Mouse (Mus musculus): ENCODE measurements at regions not wholly inside any gene's neighbourhood (a gene's known extent, or its start where the extent isn't known, plus 50 kb on each side); places are given as distances from the start of the nearest gene placed in this dataset.

- H3K4me3 ChIP-seq (ENCODE audit: low read depth, low read length): no peak overlapping the region
- H3K9me3 ChIP-seq (ENCODE audit: control insufficient read depth, low read length): no peaks in the 10 kb centered on the region
- H3K27ac ChIP-seq (ENCODE audit: low read depth): no peak overlapping the region
- 62% methylated on average over 11 of the region's 11 CpGs for WGBS
- no peak overlapping the region for H3K9ac ChIP-seq (ENCODE audit: low read length)
- H3K36me3 ChIP-seq (ENCODE audit: control insufficient read depth, insufficient read depth, low read length): no peaks in the 10 kb centered on the region
- no peak for ATAC-seq (replicated peaks; ENCODE audit: low FRiP score, low TSS enrichment, low read depth)
- no peaks in the 10 kb centered on the region for H3K27me3 ChIP-seq (replicated peaks; ENCODE audit: control insufficient read depth, insufficient read depth, low read length)
- no peaks in the 10 kb centered on the region for H3K4me1 ChIP-seq (replicated peaks; ENCODE audit: control insufficient read depth, insufficient read depth, low read length)
- H3K4me2 ChIP-seq (ENCODE audit: low read length): no peak overlapping the region
- no peak for DNase-seq (ENCODE audit: low spot score)
Observed at GRCm38 (mm10) chr16:63091471-63092300, 237.6 kb downstream of the Pros1 start.

- ATAC-seq (replicated peaks; ENCODE audit: low FRiP score, low TSS enrichment, low read depth): no peak
Observed at GRCm38 (mm10) chr16:63094126-63094840, 240.2 kb downstream of the Pros1 start.

GRCm38 (mm10) chr16:63102362-63102761, 248.3 kb downstream of the Pros1 start:
- Histone ChIP-seq H3K9ac (ENCODE audit: low read length) (no peak overlapping the region), H3K4me2 (ENCODE audit: low read length) (no peak overlapping the region), H3K4me1 (replicated peaks; ENCODE audit: control insufficient read depth, insufficient read depth, low read length) (no peaks in the 10 kb centered on the region), H3K27me3 (replicated peaks; ENCODE audit: control insufficient read depth, insufficient read depth, low read length) (no peaks in the 10 kb centered on the region), H3K36me3 (ENCODE audit: control insufficient read depth, insufficient read depth, low read length) (no peaks in the 10 kb centered on the region), H3K4me3 (ENCODE audit: low read depth, low read length) (no peak overlapping the region), H3K27ac (ENCODE audit: low read depth) (no peak overlapping the region), H3K9me3 (ENCODE audit: control insufficient read depth, low read length) (no peaks in the 10 kb centered on the region)
- 83% methylated on average over 3 of the region's 3 CpGs for WGBS
- DNase-seq (ENCODE audit: low spot score) (no peak), ATAC-seq (replicated peaks; ENCODE audit: low FRiP score, low TSS enrichment, low read depth) (no peak)

More at GRCm38 (mm10) chr16:63094126-63094840, 240.2 kb downstream of the Pros1 start:
- H3K4me2 ChIP-seq (ENCODE audit: low read length): no peak overlapping the region
- H3K9me3 ChIP-seq (ENCODE audit: control insufficient read depth, low read length): no peaks in the 10 kb centered on the region
- H3K36me3 ChIP-seq (ENCODE audit: control insufficient read depth, insufficient read depth, low read length): no peaks in the 10 kb centered on the region
- 62% methylated on average over 5 of the region's 5 CpGs for WGBS
- H3K27ac ChIP-seq (ENCODE audit: low read depth): no peak overlapping the region
- no peak overlapping the region for H3K4me3 ChIP-seq (ENCODE audit: low read depth, low read length)
- H3K27me3 ChIP-seq (replicated peaks; ENCODE audit: control insufficient read depth, insufficient read depth, low read length): no peaks in the 10 kb centered on the region
- DNase-seq (ENCODE audit: low spot score): no peak
- no peaks in the 10 kb centered on the region for H3K4me1 ChIP-seq (replicated peaks; ENCODE audit: control insufficient read depth, insufficient read depth, low read length)
- no peak overlapping the region for H3K9ac ChIP-seq (ENCODE audit: low read length)

GRCm38 (mm10) chr16:63102930-63103329, 248.8 kb downstream of the Pros1 start:
- Histone ChIP-seq H3K27me3 (replicated peaks; ENCODE audit: control insufficient read depth, insufficient read depth, low read length) (no peaks in the 10 kb centered on the region), H3K9ac (ENCODE audit: low read length) (no peak overlapping the region), H3K36me3 (ENCODE audit: control insufficient read depth, insufficient read depth, low read length) (no peaks in the 10 kb centered on the region), H3K4me1 (replicated peaks; ENCODE audit: control insufficient read depth, insufficient read depth, low read length) (no peaks in the 10 kb centered on the region), H3K4me3 (ENCODE audit: low read depth, low read length) (no peak overlapping the region), H3K4me2 (ENCODE audit: low read length) (no peak overlapping the region), H3K9me3 (ENCODE audit: control insufficient read depth, low read length) (no peaks in the 10 kb centered on the region), H3K27ac (ENCODE audit: low read depth) (no peak overlapping the region)
- ATAC-seq (replicated peaks; ENCODE audit: low FRiP score, low TSS enrichment, low read depth) (no peak), DNase-seq (ENCODE audit: low spot score) (no peak)
- WGBS: 78% methylated on average over 1 of the region's 1 CpGs

- 53% methylated on average over 5 of the region's 5 CpGs for WGBS
- Histone ChIP-seq H3K4me2 (ENCODE audit: low read length) (no peak overlapping the region), H3K27ac (ENCODE audit: low read depth) (no peak overlapping the region), H3K4me3 (ENCODE audit: low read depth, low read length) (no peak overlapping the region), H3K9me3 (ENCODE audit: control insufficient read depth, low read length) (no peaks in the 10 kb centered on the region), H3K27me3 (replicated peaks; ENCODE audit: control insufficient read depth, insufficient read depth, low read length) (no peaks in the 10 kb centered on the region), H3K36me3 (ENCODE audit: control insufficient read depth, insufficient read depth, low read length) (no peaks in the 10 kb centered on the region), H3K4me1 (replicated peaks; ENCODE audit: control insufficient read depth, insufficient read depth, low read length) (no peaks in the 10 kb centered on the region), H3K9ac (ENCODE audit: low read length) (no peak overlapping the region)
- DNase-seq (ENCODE audit: low spot score) (no peak), ATAC-seq (replicated peaks; ENCODE audit: low FRiP score, low TSS enrichment, low read depth) (no peak)
Observed at GRCm38 (mm10) chr16:63104383-63104782, 250.3 kb downstream of the Pros1 start.

GRCm38 (mm10) chr16:63104938-63105714, 251.0 kb downstream of the Pros1 start:
- DNase-seq (ENCODE audit: low spot score): no peak
- H3K36me3 ChIP-seq (ENCODE audit: control insufficient read depth, insufficient read depth, low read length): no peaks in the 10 kb centered on the region
- no peak overlapping the region for H3K4me2 ChIP-seq (ENCODE audit: low read length)
- no peak overlapping the region for H3K4me3 ChIP-seq (ENCODE audit: low read depth, low read length)
- 47% methylated on average over 11 of the region's 11 CpGs for WGBS
- H3K9ac ChIP-seq (ENCODE audit: low read length): no peak overlapping the region
- H3K27me3 ChIP-seq (replicated peaks; ENCODE audit: control insufficient read depth, insufficient read depth, low read length): no peaks in the 10 kb centered on the region
- ATAC-seq (replicated peaks; ENCODE audit: low FRiP score, low TSS enrichment, low read depth): no peak
- no peaks in the 10 kb centered on the region for H3K9me3 ChIP-seq (ENCODE audit: control insufficient read depth, low read length)
- H3K4me1 ChIP-seq (replicated peaks; ENCODE audit: control insufficient read depth, insufficient read depth, low read length): no peaks in the 10 kb centered on the region
- peak overlapping the region; percentile 8; the same call in 1 of the 2 replicates for H3K27ac ChIP-seq (ENCODE audit: low read depth)

GRCm38 (mm10) chr16:63116456-63116855, 262.3 kb downstream of the Pros1 start:
- Histone ChIP-seq H3K9ac (ENCODE audit: low read length) (no peak overlapping the region), H3K4me3 (ENCODE audit: low read depth, low read length) (no peak overlapping the region), H3K27ac (ENCODE audit: low read depth) (no peak overlapping the region), H3K9me3 (ENCODE audit: control insufficient read depth, low read length) (no peaks in the 10 kb centered on the region), H3K36me3 (ENCODE audit: control insufficient read depth, insufficient read depth, low read length) (no peaks in the 10 kb centered on the region), H3K4me1 (replicated peaks; ENCODE audit: control insufficient read depth, insufficient read depth, low read length) (no peaks in the 10 kb centered on the region), H3K4me2 (ENCODE audit: low read length) (no peak overlapping the region), H3K27me3 (replicated peaks; ENCODE audit: control insufficient read depth, insufficient read depth, low read length) (no peaks in the 10 kb centered on the region)
- WGBS: 79% methylated on average over 2 of the region's 2 CpGs
- no peak for ATAC-seq (replicated peaks; ENCODE audit: low FRiP score, low TSS enrichment, low read depth)
- DNase-seq (ENCODE audit: low spot score): no peak

- Histone ChIP-seq H3K36me3 (ENCODE audit: control insufficient read depth, insufficient read depth, low read length) (no peaks in the 10 kb centered on the region), H3K4me3 (ENCODE audit: low read depth, low read length) (no peak overlapping the region), H3K27ac (ENCODE audit: low read depth) (no peak overlapping the region), H3K4me1 (replicated peaks; ENCODE audit: control insufficient read depth, insufficient read depth, low read length) (no peaks in the 10 kb centered on the region), H3K4me2 (ENCODE audit: low read length) (no peak overlapping the region), H3K9me3 (ENCODE audit: control insufficient read depth, low read length) (no peaks in the 10 kb centered on the region), H3K27me3 (replicated peaks; ENCODE audit: control insufficient read depth, insufficient read depth, low read length) (no peaks in the 10 kb centered on the region), H3K9ac (ENCODE audit: low read length) (no peak overlapping the region)
- WGBS: 81% methylated on average over 7 of the region's 7 CpGs
- DNase-seq (ENCODE audit: low spot score) (no peak), ATAC-seq (replicated peaks; ENCODE audit: low FRiP score, low TSS enrichment, low read depth) (no peak)
Observed at GRCm38 (mm10) chr16:63118721-63119120, 264.6 kb downstream of the Pros1 start.

Data from intestine, embryonic 14.5 days (tissue).